Mouse (Mus musculus) spleen, adult 2 months (tissue): ENCODE measurements around the gene 9130213A22Rik.

ENCODE experiments used
- CTCF ChIP-seq: fragments of 200-500 bp; IDR thresholded peaks from 2 replicates; pipeline ENCODE4 v1.5.1; 2011; ENCODE audit warnings: mild to moderate bottlenecking, inconsistent platforms; ENCODE audit not compliant: insufficient read depth, insufficient read length, insufficient replicate concordance; ENCODE audit errors: extremely low read depth
- POLR2A ChIP-seq: fragments of 200-500 bp; IDR thresholded peaks from 2 replicates; pipeline ENCODE4 v1.6.1; 2011; ENCODE audit warnings: low read depth, low read length, inconsistent platforms

- TF ChIP-seq CTCF (no peak), POLR2A (no peak)
Measured at GRCm38 (mm10) chr11:69155351-69155750, 33.0 kb upstream of the 9130213A22Rik start.
